Mouse (Mus musculus) midbrain, embryonic 13.5 days (tissue): Measurements from ENCODE around the gene Fa2h. TPM values are rescaled to one million over a fixed set of nuclear protein-coding genes. Genes with fewer than 3 reads are reported as not detected.
A peak's percentile ranks its signal among the peaks of the same experiment; 100 is the strongest.

Experiments
- ATAC-seq: fragments of 200-750 bp; cut with Nextera tagmentation; 2 replicates; pipeline ENCODE4 v1.8.0; 2017; ENCODE audit warnings: mild to moderate bottlenecking, moderate TSS enrichment, moderate library complexity
- H3K27ac ChIP-seq: fragments of 300-500 bp; sonication (generic); 2 replicates; pipeline ENCODE4 v1.5.1; 2015; ENCODE audit warnings: inconsistent platforms, mild to moderate bottlenecking, moderate library complexity
- H3K27me3 ChIP-seq: fragments of 300-500 bp; sonication (generic); 2 replicates; pipeline ENCODE4 v1.6.1; 2015; ENCODE audit warnings: mild to moderate bottlenecking, inconsistent platforms
- H3K36me3 ChIP-seq: fragments of 300-500 bp; sonication (generic); 2 replicates; pipeline ENCODE4 v1.6.1; 2015; ENCODE audit warnings: mild to moderate bottlenecking, inconsistent platforms
- H3K4me1 ChIP-seq: fragments of 300-500 bp; sonication (generic); replicated peaks from 2 replicates; pipeline ENCODE4 v1.6.1; 2015; ENCODE audit warnings: inconsistent platforms
- H3K4me2 ChIP-seq: fragments of 300-500 bp; sonication (generic); replicated peaks from 2 replicates; pipeline ENCODE4 v1.6.1; 2015; ENCODE audit warnings: moderate library complexity, mild to moderate bottlenecking, inconsistent platforms
- H3K4me3 ChIP-seq: fragments of 300-500 bp; sonication (generic); replicated peaks from 2 replicates; pipeline ENCODE4 v1.5.1; 2015; ENCODE audit warnings: mild to moderate bottlenecking, inconsistent platforms
- H3K9ac ChIP-seq: fragments of 300-500 bp; sonication (generic); replicated peaks from 2 replicates; pipeline ENCODE4 v1.6.1; 2015; ENCODE audit warnings: mild to moderate bottlenecking, inconsistent platforms
- H3K9me3 ChIP-seq: fragments of 300-500 bp; sonication (generic); 2 replicates; pipeline ENCODE4 v1.6.1; 2016; ENCODE audit warnings: mild to moderate bottlenecking, inconsistent platforms
- WGBS: fragments of 180-500 bp; shearing (Covaris S2); methylation state at CpG from one replicate; pipeline ENCODE4 v1.1.7; 2015; 5-methylcytosine and 5-hydroxymethylcytosine counted together
- polyA plus RNA-seq: library from polyadenylated mRNA; unstranded; fragments of >200 nt; fragmentation: Nextera tagmentation; extraction: Ambion mirVana; gene quantifications from 2 replicates; pipeline ENCODE4 v1.2.1, GENCODE M21; 2015

Fa2h gene
- polyA plus RNA-seq: 0.08 TPM in 1 of 2 replicates, not detected in the other

DNA sequence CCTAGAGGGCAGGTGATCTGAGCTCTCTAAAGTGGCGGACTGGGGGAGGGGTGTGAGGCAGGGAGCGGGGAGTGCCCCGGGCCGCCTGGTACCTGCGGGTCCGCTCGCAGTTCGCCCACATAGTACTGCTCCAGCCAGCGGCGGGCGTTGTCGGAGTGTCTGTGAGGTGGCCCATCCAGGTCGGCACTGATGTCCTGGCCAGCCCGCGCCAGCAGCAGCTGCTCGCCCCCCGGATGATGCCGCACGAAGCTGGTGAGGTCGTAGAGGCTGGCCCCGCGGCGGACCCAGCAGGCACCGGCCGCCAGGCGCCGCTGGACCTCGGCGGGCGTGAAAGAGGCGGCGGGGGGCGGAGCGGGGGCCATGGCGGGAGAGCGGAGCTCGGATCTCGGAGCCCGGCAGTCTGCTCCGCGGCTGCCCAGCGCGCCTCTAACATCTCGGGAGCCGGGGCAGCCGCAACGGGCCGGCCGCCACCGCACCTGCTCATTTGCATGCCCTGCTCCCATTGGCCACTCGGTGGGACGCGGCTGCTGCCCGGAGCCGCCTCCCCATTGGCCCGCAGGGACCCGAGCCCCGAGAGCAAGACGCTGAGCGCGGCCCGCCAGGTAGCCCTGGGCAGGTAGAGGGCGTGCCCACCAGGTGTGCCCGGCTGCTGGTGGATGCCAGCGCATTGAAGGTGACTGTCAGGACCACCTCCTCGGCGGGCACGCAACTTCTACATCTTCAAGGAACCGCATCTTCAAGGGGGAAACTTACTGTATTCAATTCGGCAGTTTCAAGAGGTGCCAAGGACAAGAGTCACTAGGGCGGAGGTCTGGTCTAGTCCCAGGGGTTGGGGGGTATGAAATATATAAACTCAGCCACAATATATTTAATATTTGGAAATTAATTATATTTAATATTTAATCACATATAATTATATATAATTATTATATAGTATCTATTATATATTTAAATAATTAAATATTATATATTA is at the start of gene Fa2h:
Gene Fa2h, minus strand, starts transcription at position 434 of the 973 bp plus-strand sequence.
- Histone ChIP-seq H3K4me3 (peak within 1 kb of the TSS; percentile 57), H3K9me3 (no peaks in the 10 kb centered on the region), H3K4me1 (peaks cover 8% of the 10 kb centered on the region), H3K36me3 (no peaks in the 10 kb centered on the region), H3K27me3 (peaks cover 62% of the 10 kb centered on the region), H3K9ac (peak within 1 kb of the TSS; percentile 58), H3K27ac (no peak within 1 kb of the TSS), H3K4me2 (peak within 1 kb of the TSS; percentile 90)
- peak; percentile 98 for ATAC-seq
- under 1% methylated on average over 60 of the region's 71 CpGs for WGBS

DNA sequence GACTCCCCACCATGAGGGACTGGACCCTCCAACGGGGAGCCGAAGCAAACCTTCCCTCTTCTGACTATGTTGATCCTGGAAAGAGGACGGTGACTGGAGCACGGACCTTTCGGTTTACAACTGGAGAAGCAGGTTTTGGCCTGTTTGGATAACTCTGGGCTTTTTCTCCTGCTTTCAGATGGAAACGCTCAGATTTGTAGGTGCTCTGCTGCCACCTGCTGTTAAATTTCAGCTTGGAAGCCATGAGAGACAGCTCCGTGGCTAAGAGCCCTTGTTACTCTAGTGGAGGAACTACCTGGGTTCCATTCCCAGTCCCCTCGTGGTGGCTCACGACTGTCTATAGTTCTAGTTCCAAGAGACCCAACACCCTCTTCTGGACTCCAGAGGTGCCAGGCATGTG is 45.6 kb upstream of the Fa2h start:
- H3K36me3 ChIP-seq: no peaks in the 10 kb centered on the region
- H3K27ac ChIP-seq: no peak overlapping the region
- H3K27me3 ChIP-seq: no peaks in the 10 kb centered on the region
- no peaks in the 10 kb centered on the region for H3K9me3 ChIP-seq
- H3K9ac ChIP-seq: no peak overlapping the region
- H3K4me2 ChIP-seq: no peak overlapping the region
- no peaks in the 10 kb centered on the region for H3K4me1 ChIP-seq
- WGBS: 32% methylated on average over 9 of the region's 9 CpGs
- H3K4me3 ChIP-seq: no peak overlapping the region
- 0 out of 2 replicates have a peak, but pooled peaks have one; percentile 43 for ATAC-seq

DNA sequence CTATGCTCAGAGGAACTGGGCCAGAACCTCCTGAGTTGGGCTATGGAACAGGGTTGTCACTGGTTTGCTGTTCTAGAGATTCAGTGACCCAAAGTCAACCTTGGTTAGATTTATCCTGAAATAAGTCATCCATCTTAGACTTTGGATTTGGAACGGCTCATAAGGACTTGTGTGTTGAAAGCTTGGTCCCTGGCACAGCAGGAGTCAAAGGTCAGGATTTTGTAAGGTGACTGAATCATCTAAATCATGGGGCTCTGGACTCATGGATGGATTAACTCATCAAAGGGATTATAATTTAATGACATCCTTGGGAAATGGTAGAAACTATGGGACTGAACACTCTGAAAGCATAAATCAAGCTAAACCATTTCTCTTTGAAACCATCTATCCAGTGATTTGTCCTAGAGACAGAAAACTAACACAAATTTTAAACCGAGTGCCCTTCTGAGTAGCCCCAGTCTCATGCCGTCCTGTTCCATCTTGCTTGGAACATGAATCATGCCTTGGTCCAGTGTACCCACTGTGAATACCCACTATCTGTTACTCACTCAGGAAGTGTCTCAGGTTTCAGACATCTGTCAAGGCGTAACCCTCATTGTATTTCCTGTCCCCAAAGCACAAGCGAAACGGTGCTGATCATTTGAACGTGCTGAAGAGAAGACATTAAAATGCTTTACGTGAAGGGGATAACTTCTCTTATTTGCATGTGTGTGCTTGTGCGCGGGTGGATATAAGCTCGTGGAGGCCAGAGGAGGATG is 41.6 kb upstream of the Fa2h start:
- Histone ChIP-seq H3K9ac (no peak overlapping the region), H3K9me3 (no peaks in the 10 kb centered on the region), H3K36me3 (no peaks in the 10 kb centered on the region), H3K4me1 (no peaks in the 10 kb centered on the region), H3K27ac (no peak overlapping the region), H3K27me3 (no peaks in the 10 kb centered on the region), H3K4me2 (no peak overlapping the region), H3K4me3 (no peak overlapping the region)
- WGBS: 74% methylated on average over 11 of the region's 11 CpGs
- no peak for ATAC-seq

DNA sequence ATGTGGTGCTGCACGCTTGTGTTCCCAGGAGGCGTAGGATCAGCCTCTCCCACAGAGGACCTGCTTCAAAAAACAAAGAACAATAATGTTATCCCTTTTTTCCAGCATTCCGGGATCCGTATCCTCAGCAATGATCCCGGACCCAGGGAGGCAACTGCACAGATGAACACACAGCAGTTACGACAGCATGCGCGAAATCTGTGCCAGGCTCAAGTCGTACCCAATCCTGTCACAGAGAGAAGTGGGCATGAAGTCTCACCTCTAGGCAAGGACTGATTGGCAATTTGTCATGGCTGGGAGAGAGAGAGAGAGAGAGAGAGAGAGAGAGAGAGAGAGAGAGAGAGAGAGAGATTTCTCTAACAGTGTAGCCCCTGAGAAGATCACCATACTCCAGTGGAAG is 31.0 kb upstream of the Fa2h start:
- H3K27me3 ChIP-seq: no peaks in the 10 kb centered on the region
- H3K36me3 ChIP-seq: no peaks in the 10 kb centered on the region
- WGBS: 90% methylated on average over 9 of the region's 9 CpGs

DNA sequence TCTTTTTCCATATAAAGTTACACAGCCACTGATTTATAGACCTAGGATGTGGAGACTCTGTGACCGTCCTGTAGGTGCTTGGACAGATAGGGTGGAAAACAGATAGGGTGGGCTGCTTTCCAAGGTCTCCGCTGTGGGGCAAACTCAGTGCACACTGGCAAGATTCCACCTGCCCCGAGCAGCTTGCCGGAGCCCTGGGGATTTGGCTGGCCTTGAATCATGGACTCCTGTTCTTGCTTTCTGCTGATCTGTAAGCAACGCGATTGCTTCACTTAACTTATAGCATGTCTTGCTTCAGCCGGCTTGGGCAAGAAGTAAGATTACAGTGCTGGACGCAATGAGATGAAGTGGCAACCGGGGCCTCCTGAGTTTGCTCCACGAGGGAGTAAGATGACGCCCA is 30.6 kb upstream of the Fa2h start:
- H3K4me1 ChIP-seq: no peaks in the 10 kb centered on the region
- no peaks in the 10 kb centered on the region for H3K9me3 ChIP-seq
- no peaks in the 10 kb centered on the region for H3K27me3 ChIP-seq
- H3K4me3 ChIP-seq: no peak overlapping the region
- ATAC-seq: no peak
- no peak overlapping the region for H3K4me2 ChIP-seq
- no peaks in the 10 kb centered on the region for H3K36me3 ChIP-seq
- no peak overlapping the region for H3K27ac ChIP-seq
- 91% methylated on average over 11 of the region's 11 CpGs for whole genome bisulfite sequencing
- no peak overlapping the region for H3K9ac ChIP-seq

More for the DNA sequence above, 31.0 kb upstream of the Fa2h start:
- Histone ChIP-seq H3K9me3 (no peaks in the 10 kb centered on the region), H3K9ac (no peak overlapping the region), H3K4me3 (no peak overlapping the region), H3K4me2 (no peak overlapping the region), H3K27ac (no peak overlapping the region), H3K4me1 (no peaks in the 10 kb centered on the region)
- ATAC-seq: no peak

DNA sequence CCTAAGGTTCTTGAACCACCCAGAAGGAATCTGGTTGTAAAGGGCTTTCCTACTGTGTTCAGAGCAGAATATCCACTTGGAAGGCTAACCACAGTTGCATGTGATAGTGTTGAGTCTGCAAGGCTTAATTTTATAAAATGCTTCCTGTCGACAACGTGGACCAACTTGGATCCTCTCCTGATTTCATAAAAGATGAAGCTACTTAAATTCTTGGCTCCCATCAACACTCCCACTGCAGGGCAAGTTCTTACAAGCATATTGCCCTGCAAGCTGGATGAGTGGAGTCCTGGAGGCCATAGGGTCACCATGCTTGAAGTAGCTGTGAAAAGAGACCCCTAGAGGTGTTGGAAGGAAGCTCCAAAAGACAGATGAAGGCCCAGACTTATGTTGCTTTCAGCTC is 29.0 kb upstream of the Fa2h start:
- ATAC-seq: no peak
- Histone ChIP-seq H3K9me3 (no peaks in the 10 kb centered on the region), H3K4me3 (no peak overlapping the region), H3K36me3 (no peaks in the 10 kb centered on the region), H3K9ac (no peak overlapping the region), H3K27ac (no peak overlapping the region), H3K4me2 (no peak overlapping the region), H3K27me3 (no peaks in the 10 kb centered on the region), H3K4me1 (no peaks in the 10 kb centered on the region)
- WGBS: 84% methylated on average over 2 of the region's 2 CpGs

DNA sequence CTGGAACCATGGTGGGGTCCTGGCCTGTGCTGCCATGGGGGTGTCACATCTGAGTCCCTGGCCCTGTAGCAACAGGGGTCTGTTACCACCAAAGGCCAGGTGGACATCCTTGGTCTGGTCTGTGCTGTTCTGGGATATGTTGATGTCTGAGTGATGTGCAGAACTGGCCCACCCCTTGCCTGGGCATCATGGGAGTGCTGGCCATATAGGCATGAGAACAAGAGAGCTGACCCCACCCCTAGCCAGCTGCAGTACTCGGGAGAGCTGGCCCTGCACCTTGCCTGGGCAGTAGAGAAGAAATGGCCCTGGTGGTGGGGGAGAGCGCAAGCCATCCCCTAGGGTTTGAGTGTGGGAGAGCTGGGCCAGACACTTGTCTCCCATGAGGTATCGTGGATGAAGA is 25.5 kb upstream of the Fa2h start:
- 79% methylated on average over 3 of the region's 3 CpGs for WGBS

DNA sequence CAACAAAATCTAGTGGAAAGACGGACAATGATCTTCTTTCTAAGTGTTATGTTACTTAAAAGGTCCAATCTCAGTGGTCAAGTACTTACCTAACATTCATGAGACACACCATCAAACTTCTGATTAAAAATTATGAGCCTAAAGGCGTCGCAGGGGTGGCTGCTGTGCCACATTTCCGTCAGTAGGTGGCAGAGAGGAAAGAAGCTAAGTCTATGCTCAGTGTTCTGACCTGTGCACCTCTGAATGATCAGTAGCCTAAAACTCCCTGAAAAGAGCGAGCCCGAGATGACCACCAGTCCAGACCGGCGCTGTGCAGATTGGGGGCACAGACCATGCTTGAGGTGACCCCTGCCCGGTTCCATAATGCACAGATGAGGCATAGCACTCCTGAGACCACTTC is 25.0 kb upstream of the Fa2h start:
- Histone ChIP-seq H3K4me3 (no peak overlapping the region), H3K4me2 (no peak overlapping the region), H3K9me3 (no peaks in the 10 kb centered on the region), H3K36me3 (no peaks in the 10 kb centered on the region), H3K27ac (no peak overlapping the region), H3K4me1 (no peaks in the 10 kb centered on the region), H3K27me3 (no peaks in the 10 kb centered on the region), H3K9ac (no peak overlapping the region)
- WGBS: 31% methylated on average over 9 of the region's 9 CpGs
- ATAC-seq: no peak

More for the DNA sequence above, 25.5 kb upstream of the Fa2h start:
- H3K9ac ChIP-seq: no peak overlapping the region
- no peaks in the 10 kb centered on the region for H3K9me3 ChIP-seq
- H3K27ac ChIP-seq: no peak overlapping the region
- H3K27me3 ChIP-seq: no peaks in the 10 kb centered on the region
- H3K4me3 ChIP-seq: no peak overlapping the region
- H3K36me3 ChIP-seq: no peaks in the 10 kb centered on the region
- H3K4me1 ChIP-seq: no peaks in the 10 kb centered on the region
- H3K4me2 ChIP-seq: no peak overlapping the region
- ATAC-seq: no peak

DNA sequence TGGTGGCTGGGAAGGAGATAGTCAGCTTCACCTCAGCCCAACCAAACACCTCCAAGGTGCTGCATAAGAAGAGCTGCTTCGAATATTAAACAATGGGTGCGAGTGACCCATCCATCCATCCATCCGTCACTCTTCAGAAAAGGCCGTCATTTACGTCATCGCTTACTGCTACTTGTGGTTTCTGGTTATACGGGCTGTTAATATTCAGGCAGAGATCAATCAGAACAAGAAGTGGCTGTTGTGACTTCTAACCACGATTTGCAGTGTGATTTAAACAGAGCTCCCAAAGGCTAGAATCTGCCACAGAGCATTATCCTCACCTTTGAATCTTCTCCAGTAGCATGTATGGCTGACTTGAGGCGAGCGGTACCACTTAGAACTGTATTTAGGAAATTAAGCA is 23.6 kb upstream of the Fa2h start:
- Histone ChIP-seq H3K4me1 (no peaks in the 10 kb centered on the region), H3K36me3 (no peaks in the 10 kb centered on the region), H3K4me3 (no peak overlapping the region), H3K9me3 (no peaks in the 10 kb centered on the region), H3K27ac (no peak overlapping the region), H3K4me2 (no peak overlapping the region), H3K9ac (no peak overlapping the region), H3K27me3 (no peaks in the 10 kb centered on the region)
- WGBS: 88% methylated on average over 10 of the region's 10 CpGs
- ATAC-seq: no peak

DNA sequence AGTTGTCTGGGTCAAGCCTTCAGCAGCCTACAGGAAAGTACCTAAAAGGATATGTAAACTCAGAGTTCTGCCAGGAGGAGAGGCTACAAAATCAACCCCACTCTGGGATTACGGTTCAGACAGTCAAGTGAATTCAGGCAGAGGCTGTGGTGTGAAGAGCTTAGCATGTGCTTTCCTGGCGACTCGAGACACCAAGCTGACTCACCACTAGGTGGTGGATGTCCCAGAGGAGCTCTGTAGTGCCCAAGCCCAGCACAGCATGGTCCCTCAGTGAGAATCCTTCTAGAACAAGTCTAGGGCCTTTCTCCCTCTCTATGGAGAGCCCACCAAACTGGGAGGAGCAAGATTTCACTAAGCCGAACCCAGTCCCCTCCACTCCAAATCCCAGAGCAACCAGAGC is 9.8 kb upstream of the Fa2h start:
- no peak overlapping the region for H3K4me2 ChIP-seq
- H3K27ac ChIP-seq: no peak overlapping the region
- no peaks in the 10 kb centered on the region for H3K27me3 ChIP-seq
- no peaks in the 10 kb centered on the region for H3K9me3 ChIP-seq
- no peaks in the 10 kb centered on the region for H3K4me1 ChIP-seq
- H3K36me3 ChIP-seq: no peaks in the 10 kb centered on the region
- WGBS: 50% methylated on average over 4 of the region's 4 CpGs
- no peak overlapping the region for H3K4me3 ChIP-seq
- H3K9ac ChIP-seq: no peak overlapping the region
- ATAC-seq: no peak

DNA sequence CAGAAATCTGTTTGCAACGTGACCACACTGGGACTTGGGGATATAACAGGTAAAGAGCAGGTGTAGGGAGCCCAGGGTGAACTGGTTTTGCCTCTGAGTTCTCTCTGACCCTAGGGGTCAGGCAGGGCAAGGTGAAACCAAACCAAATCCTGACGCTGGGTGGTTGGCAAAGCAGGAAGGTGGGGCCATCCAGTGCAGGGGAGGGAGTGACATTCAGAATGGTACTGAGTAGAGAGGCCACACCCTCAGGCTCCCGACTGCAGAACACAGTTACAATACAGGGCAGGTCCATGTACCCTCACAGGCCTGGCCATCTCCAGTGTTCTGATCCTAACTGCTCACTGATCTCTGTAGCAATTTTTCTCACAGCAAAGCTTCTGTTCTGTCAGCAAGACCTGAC is 2.4 kb downstream of the Fa2h start:
- Histone ChIP-seq H3K36me3 (no peaks in the 10 kb centered on the region), H3K27me3 (peaks cover 69% of the 10 kb centered on the region), H3K9me3 (no peaks in the 10 kb centered on the region), H3K4me3 (no peak overlapping the region), H3K4me1 (peaks cover 8% of the 10 kb centered on the region), H3K9ac (no peak overlapping the region), H3K27ac (no peak overlapping the region), H3K4me2 (no peak overlapping the region)
- no peak for ATAC-seq
- WGBS: 11% methylated on average over 3 of the region's 3 CpGs

DNA sequence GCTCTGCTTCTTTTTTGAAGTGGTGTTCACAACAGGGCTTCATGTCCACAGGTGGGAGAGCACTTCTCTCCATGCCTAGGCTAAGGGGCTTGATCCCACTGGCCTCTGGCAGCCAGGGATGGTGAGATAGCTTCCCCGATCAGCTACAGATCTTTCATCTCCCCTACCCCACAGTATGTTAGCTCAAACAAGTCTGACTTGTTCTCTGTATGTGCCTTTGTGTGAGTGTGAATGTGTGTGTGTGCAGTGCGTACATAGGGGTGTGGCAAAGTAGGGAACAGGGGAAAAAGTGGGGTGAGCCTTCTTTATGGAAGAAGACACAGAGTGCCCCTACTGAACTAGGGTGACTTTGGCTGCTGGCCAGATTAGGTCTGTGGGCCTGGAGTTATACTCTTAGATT is 2.8 kb downstream of the Fa2h start:
- 89% methylated on average over 2 of the region's 2 CpGs for WGBS
- H3K4me3 ChIP-seq: no peak overlapping the region
- no peak for ATAC-seq
- no peak overlapping the region for H3K27ac ChIP-seq
- no peaks in the 10 kb centered on the region for H3K36me3 ChIP-seq
- H3K27me3 ChIP-seq: peaks cover 64% of the 10 kb centered on the region
- peaks cover 8% of the 10 kb centered on the region for H3K4me1 ChIP-seq
- H3K9me3 ChIP-seq: no peaks in the 10 kb centered on the region
- no peak overlapping the region for H3K4me2 ChIP-seq
- no peak overlapping the region for H3K9ac ChIP-seq
